Mouse (Mus musculus): ENCODE results near the gene Gkn3.

Gene Gkn3

DNA sequence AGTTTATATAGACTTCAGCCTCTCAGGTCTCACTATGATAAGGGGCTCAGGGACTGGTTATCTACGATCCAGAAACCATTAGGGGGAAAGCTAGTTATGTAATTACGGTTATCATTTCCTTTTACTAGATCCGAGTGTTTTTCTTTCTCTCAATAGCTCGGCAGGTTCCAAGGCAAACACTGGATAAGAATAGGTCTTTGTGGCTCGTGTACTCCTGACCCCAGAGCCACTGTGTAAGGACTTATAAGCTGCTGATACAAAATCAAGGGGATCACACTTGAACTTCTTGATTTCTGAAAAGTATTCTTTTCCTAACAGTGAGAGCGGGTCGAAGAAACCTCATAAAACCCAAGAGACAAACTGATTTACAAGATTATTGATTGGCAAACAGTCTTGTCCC is at the start of gene Gkn3:
TSS of gene Gkn3 (minus strand) at position 59 of the 400 bp plus-strand sequence.
- DNase-seq: no peak

DNA sequence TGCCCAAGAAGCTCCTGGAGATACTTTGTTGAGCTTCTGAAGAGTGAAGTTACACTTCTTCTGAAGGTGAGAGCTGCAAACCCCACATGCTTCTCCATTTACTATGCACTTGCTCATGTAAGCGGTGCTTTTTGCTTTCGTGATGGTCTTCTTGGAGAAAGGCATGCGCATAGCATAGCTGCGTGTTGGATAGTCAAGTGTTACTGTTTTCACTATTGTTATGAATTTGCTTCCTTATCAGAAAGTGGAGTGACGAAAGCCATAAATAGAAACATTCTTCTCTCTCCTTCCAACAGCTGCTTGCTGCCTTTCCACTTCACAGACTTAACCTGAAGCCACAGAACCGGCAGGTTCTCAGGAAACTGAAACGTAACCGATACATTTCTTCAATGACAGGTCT is 48.0 kb upstream of the Gkn3 start:
- no peak for DNase-seq

DNA sequence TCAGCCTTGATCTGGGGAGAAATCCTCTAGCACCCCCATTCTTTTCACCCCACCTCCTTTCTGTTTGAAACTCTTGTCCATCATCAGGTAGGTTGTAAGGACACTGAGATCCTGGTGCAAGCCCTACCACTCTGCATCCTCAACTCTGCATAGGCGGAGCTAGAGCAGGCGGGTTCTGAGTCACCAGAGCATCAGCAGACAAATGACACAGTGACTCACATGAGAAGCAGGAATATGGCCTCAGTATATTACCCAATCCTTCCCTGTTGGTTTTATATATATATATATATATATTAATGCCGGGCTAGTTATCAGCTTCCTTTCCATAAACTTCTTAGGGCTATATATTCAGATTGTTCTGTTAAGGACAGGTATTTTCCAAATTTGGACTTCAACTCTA is 47.1 kb upstream of the Gkn3 start:
- DNase-seq: no peak

- no peak for DNase-seq
Observed at GRCm38 (mm10) chr6:87428487-87429044, 39.8 kb upstream of the Gkn3 start, which contains the start of gene Bmp10. Gene Bmp10, plus strand, starts transcription at chr6:87428994.

GRCm38 (mm10) chr6:87427616-87428015 is 38.9 kb upstream of the Gkn3 start:
- no peak for DNase-seq

DNA sequence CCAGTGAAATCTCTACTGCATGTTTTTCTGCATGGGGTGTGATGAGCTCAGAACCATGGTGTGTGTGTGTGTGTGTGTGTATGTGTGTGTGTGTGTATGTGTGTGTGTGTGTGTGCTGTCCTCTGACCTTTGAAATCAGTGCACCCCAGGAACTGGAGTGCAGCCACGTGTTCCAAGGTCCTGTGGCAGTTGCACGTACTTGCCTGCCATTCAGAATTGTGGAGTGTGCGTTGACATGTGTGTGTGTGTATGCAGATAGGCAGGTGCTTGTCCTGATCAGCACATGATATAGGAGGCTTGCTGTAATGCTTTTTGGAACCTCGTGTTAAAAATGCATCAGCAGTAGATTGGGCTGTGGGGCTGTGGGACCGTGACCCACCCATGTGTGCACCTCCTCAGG is 38.2 kb upstream of the Gkn3 start:
- no peak for DNase-seq

DNA sequence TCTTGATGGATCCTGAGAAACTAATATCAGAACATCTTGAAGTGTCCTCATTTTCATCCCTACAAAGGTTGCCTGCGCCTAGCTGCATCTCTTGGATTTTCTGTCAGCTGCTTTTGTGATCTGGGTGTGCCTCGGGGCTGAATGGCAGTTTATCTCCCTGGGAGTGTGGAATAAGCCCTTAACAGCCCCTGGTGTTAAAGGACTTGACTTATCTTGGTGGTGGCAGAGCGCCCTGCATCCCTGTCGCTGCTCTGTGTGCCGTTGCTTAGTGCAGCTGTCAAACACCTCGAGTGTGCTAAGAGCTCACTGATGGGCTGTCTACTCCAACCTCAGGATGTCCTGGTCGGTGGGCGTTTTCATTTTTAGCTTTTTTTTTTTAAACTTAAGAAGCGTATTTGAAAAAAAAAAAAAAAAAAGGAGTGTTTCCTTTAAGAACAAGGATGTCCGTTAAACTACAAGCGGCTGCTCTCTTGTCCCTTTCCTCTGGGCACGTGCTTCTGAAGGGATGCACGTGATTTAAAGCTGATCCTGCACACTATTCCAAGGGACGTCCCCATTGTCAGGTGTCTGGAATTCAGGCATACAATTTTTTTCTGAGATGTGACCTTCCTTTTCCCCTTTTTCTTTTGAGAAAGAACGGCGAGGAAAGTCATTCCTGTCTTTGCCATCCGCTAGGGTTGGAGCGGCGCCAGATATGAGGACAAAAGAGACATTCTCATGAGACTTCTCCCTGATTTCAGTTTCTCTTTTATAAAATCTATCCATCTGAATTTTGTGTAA is 35.5 kb upstream of the Gkn3 start:
- DNase-seq: peak in 1 of 2 experiments; percentile 39

GRCm38 (mm10) chr6:87422304-87422703 is 33.6 kb upstream of the Gkn3 start:
- no peak for DNase-seq

GRCm38 (mm10) chr6:87412011-87412410 is 23.3 kb upstream of the Gkn3 start:
- DNase-seq: no peak

GRCm38 (mm10) chr6:87401456-87401855 is 12.7 kb upstream of the Gkn3 start:
- no peak for DNase-seq

DNA sequence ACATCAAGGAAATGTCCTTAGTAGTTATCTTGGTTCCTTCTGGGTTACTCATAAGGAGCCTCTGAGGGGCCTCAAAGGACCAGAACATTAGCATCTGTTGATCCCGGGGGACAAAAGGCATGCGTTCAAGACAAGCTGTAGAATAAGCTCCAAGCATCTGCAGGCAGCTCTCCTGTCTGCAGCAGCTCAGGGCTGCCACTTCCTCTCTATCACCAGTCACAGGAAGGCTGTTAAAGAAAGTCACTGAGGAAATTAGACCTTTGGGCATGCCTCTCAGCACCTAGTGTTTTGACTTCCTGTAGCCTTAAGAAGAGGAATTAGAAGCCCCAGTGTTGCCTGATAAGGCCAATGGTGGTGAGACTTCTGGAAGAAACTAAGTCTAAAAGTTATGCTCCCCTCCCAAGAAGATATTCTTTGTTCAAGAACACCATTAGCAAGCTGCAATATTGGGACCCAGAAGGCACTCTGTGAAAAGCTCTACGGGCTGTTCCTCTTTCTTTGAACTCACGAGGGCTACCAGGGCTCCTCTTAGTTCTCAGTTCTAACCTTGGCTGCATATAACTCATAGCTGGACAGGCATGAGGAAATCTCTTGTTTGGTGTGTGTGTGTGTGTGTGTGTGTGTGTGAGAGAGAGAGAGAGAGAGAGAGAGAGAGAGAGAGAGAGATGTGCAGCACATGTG is 11.3 kb upstream of the Gkn3 start:
- no peak for DNase-seq

DNA sequence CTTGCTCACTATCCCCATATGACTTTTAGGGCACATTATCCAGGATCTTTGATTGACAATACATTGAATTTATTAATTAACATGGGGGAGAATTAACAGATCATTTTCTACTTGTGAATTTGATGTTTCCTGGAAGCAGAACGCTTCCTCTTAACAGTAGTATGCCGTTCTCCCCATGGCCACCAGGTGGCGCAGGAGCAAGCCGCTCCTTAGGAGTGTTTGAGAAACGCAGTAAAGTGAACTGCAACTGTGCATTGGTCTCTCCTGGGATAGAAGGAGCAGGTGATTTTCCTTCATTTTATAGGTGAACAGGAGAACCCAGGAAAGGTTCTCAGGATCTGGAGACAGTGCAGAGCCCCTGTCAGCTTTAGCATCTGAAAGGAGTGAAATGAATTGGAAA is 10.4 kb upstream of the Gkn3 start:
- peak; percentile 65 to 78 for DNase-seq

DNA sequence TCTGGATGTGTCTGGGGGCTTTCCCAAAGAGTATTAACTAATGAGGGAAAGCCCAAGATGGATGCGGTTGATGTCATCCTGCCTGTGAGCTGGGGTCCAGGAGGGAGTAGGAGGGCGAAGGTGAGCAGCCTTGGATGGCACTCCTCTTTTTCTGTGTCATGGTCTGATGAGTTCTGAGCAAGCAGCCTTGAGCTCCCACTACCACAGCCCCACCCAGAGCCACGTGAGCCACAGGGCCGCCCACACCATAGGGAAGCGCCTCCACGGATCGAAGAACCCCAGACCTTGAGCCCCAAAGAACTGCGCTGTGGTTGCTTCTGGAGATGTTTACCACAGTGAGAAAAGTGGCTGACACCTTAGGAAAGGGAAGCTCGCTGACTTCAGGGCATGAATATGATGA is 6.0 kb upstream of the Gkn3 start:
- DNase-seq: no peak

GRCm38 (mm10) chr6:87393466-87394205 is 4.9 kb upstream of the Gkn3 start:
- DNase-seq: peak; percentile 33 to 49

DNA sequence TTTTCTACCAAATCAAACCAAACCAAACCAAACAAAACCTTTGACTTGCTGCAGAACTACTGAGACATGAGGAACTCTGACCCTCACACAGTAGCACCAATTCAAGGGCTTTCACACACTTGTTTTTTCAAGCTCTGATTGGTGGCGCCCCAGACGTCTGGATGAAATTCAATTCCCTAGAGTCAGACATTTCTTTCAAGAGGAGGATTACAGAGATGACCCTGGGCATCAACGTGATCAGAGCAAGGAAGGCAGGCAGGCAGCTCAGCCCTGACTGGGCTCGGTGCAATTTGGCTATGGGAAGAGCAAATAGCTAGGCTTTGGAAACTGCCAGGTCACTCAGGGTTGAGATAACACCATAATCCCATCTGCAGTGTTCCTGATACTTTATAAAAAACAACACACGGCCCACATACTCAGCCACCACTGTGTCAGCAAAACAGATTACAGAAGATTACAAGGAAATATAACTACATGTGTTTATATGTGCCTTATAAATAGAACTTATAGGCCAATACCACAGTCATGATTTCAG is 787 bp upstream of the Gkn3 start:
- no peak for DNase-seq

DNA sequence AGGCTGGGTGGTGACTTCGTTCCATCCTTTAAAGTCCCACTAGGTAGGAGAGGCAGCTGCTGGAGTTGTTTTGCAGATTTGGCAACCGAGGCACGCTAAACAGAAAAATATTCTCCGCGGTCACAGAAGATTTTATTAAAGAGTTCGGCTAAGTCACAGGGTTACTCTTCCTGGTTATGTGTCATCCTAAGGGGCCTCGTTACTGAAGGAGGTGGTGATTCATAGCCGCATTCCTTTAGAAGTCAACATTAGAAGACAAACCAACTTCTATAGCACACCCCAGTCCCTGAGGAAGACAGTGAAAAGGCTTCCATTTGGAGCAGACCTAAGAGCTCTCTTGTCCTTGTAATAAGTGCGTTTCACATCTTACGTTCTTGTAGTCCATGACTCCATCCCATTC is 2.1 kb downstream of the Gkn3 start:
- DNase-seq: no peak

- peak in 1 of 2 experiments; percentile 75 for DNase-seq
Observed at GRCm38 (mm10) chr6:87386203-87386602, 2.5 kb downstream of the Gkn3 start.

GRCm38 (mm10) chr6:87384761-87385160 is 4.0 kb downstream of the Gkn3 start:
- DNase-seq: no peak

- peak in 1 of 2 experiments; percentile 53 for DNase-seq
Observed at GRCm38 (mm10) chr6:87383926-87384691, 4.6 kb downstream of the Gkn3 start.

GRCm38 (mm10) chr6:87373057-87373456 is 15.7 kb downstream of the Gkn3 start, which contains the start of gene Gkn2:
Gene Gkn2, plus strand, starts transcription at chr6:87373357.
- DNase-seq: no peak

- no peak for DNase-seq
Observed at GRCm38 (mm10) chr6:87369223-87369622, 19.5 kb downstream of the Gkn3 start.

- no peak for DNase-seq
Observed at GRCm38 (mm10) chr6:87354441-87354840, 34.3 kb downstream of the Gkn3 start.

All from lung, postnatal 4 days (tissue).